Mouse (Mus musculus) olfactory bulb, adult 2 months (tissue): ENCODE measurements around the gene Sacs.

Experiments
- CTCF ChIP-seq: fragments of 200-500 bp; IDR thresholded peaks from 2 replicates; pipeline ENCODE4 v1.5.1; 2012; ENCODE audit warnings: low read depth, mild to moderate bottlenecking, low read length, moderate library complexity; ENCODE audit not compliant: insufficient read depth
- POLR2A ChIP-seq: fragments of 200-500 bp; IDR thresholded peaks from 2 replicates; pipeline ENCODE4 v1.6.1; 2012; ENCODE audit warnings: mild to moderate bottlenecking, low read depth, low read length, moderate library complexity; ENCODE audit not compliant: insufficient read depth

GRCm38 (mm10) chr14:61132556-61132955 is 5.7 kb upstream of the Sacs start:
- TF ChIP-seq POLR2A, result no peak
- TF ChIP-seq CTCF, result no peak
